Mouse (Mus musculus): ENCODE data around the gene Slc7a8. TPM values are rescaled to one million over a fixed set of nuclear protein-coding genes. Genes with fewer than 3 reads are reported as not detected.

Gene Slc7a8
- total RNA-seq, 2 experiments from 2014 or later = 53.9 to 60.2 TPM

DNA sequence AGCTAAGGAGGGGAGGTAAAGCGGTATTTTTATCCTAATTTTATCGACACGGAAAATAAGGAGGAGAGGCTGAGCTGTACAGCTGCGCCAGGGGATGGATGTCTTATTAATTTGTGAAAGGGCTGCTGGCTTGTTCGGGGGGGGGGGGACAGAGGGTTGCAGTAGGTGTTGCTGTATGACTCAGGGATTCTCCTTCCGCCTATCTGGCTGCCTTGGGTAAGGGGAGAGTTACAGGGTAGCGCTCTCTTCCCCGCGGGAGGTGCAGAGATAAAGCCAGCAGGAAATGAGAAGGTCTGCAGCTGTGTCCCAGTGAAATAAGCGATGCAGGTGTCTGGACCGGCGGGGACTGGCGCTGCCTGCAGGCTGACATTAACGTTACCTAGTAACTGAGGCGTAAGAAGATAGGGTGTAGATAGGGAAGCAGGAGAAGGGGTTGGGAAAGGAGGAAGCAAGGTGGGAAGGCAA is 67.1 kb downstream of the Slc7a8 start:
- DNase-seq (ENCODE audit: low spot score in 2 of 2) = peak; percentile 42 to 58
- intact Hi-C loops (cut with DNase I) = loop anchor here (1.0 to 5.0 kb wide), 5 partner anchors 67 to 298 kb away; partner anchors contain the start of gene Slc7a8

- peak; percentile 85 to 90 for DNase-seq (ENCODE audit: low spot score in 2 of 2)
- intact Hi-C loops (cut with DNase I) = loop anchor here (1.0 to 5.0 kb wide), 5 partner anchors 67 to 298 kb away; partner anchors contain the start of gene Slc7a8
Observed at GRCm38 (mm10) chr14:54714121-54714520, 67.6 kb downstream of the Slc7a8 start.

GRCm38 (mm10) chr14:54712861-54713260 is 68.9 kb downstream of the Slc7a8 start:
- peak in 1 of 2 experiments; percentile 21 for DNase-seq (ENCODE audit: low spot score in 2 of 2)
- intact Hi-C loops (cut with DNase I) = loop anchor here (5.0 kb wide), 2 partner anchors 149 to 299 kb away; no protein-coding TSS in a partner anchor

GRCm38 (mm10) chr14:54712074-54712473 is 69.7 kb downstream of the Slc7a8 start, which contains the start of gene Cebpe:
Gene Cebpe (minus strand): TSS chr14:54712174.
- intact Hi-C loops (cut with DNase I) = loop anchor here (5.0 kb wide), 2 partner anchors 150 to 300 kb away; no protein-coding TSS in a partner anchor
- no peak for DNase-seq (ENCODE audit: low spot score in 2 of 2)

DNA sequence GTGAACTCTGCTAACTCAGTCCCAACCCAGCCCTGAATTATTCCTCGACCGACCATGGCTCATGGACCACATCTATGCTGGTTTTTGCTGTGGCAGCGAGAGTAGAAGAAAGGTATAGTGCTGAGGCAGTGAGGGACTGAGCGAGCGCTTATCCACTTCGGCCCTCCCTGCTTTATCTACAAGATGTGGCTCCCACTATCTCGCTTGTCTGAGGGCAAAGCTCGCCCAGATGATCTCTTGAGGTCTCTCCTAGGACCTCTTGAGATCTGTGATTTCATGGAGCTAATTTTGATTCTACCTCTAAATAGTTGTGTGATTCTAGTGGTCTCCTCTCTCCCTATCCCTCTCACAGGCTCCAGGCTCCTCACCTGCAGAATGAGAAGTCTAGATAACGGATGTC is 72.7 kb downstream of the Slc7a8 start:
- DNase-seq (ENCODE audit: low spot score in 2 of 2) = no peak
- intact Hi-C loops (cut with DNase I) = no loop called here

GRCm38 (mm10) chr14:54706589-54707320 is 75.0 kb downstream of the Slc7a8 start:
- intact Hi-C loops (cut with DNase I) = no loop called here
- DNase-seq (ENCODE audit: low spot score in 2 of 2) = no peak

DNA sequence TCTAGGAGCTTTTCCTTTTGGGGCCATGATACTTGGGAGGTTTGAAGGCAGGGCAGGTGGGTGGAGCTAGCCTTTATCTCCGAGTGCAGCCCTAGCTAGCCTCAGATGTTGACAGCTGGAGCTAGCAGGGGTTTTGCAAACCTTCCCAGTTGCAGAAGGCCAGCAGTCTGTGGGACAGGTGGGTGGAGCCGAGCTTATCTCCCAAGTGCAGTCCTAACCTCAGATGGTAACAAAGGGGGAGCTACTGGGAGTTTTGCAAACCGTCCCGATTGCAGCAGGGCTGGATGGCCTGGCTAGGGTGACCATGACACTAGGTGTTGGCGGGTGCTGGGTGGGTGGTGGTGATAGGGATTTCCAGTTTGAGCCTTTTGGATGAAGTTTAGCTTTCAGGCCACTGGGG is 75.9 kb downstream of the Slc7a8 start:
- no peak for DNase-seq (ENCODE audit: low spot score in 2 of 2)
- intact Hi-C loops (cut with DNase I) = no loop called here

DNA sequence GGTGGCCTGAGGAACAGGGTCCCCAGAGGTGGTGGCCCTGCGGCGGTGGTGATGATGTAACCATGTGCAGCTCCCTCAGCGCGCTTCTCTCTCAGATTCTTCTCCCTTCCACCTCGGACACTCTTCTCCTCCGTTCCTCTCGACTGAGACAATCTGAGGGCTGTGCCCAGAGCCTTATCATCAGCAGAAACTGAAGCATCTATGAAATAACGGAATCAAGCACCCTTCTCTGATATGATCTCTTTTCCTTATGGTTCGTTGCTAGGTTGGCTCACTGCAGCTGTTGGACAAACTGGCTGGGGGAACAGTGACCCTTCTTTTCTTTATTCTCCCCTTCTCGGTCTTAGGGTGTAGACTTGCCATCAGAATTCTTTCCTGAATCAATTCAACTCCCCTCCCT is 78.5 kb downstream of the Slc7a8 start:
- no peak for DNase-seq (ENCODE audit: low spot score in 2 of 2)
- intact Hi-C loops (cut with DNase I) = no loop called here

DNA sequence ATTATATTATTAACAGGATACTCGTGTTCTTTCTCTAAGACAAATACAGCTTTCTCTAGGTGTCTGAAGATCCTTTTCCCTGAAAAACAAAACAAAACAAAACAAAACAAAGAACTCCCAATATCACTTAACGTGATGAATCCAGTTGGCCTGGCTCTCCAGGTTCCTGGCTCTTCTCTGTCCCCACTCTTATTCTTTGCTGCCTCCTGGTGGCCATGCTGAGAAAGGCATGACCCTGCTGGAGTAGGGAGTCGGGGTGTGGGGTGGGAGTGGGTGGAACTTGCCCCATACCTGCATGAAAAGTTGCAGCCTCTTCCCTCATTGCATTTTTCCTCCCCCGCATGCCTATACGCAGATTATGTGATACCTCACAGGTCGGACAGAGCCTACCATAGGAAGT is 80.4 kb downstream of the Slc7a8 start:
- peak; percentile 45 to 58 for DNase-seq (ENCODE audit: low spot score in 2 of 2)
- intact Hi-C loops (cut with DNase I) = loop anchor here (1.0 to 2.0 kb wide), 2 partner anchors 38 to 50 kb away; no protein-coding TSS in a partner anchor

DNA sequence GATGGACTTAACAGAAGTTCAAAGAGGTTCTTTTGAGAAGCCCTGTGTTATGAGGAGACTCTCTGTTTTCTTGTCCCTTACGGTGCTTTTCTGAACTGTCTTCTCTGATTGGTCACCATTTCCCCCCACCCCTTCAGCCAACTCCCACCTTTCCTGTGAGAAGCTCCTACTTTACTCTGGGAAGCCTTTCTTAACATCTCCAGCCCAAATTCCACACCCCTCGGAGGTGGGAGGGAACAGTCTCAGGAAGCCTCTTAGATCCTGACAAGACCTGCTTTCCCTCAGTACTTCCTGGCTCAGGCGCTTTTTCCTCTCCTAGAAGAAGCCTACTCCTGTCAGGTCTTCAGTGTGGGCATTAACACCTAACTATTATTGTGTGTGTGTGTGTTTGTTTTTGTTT is 82.2 kb downstream of the Slc7a8 start:
- no peak for DNase-seq (ENCODE audit: low spot score in 2 of 2)
- intact Hi-C loops (cut with DNase I) = no loop called here

- DNase-seq (ENCODE audit: low spot score in 2 of 2) = no peak
- intact Hi-C loops (cut with DNase I) = no loop called here
Observed at GRCm38 (mm10) chr14:54698733-54699132, 83.0 kb downstream of the Slc7a8 start, which contains the start of gene Gm29776. Gene Gm29776 (minus strand): TSS chr14:54698833.

DNA sequence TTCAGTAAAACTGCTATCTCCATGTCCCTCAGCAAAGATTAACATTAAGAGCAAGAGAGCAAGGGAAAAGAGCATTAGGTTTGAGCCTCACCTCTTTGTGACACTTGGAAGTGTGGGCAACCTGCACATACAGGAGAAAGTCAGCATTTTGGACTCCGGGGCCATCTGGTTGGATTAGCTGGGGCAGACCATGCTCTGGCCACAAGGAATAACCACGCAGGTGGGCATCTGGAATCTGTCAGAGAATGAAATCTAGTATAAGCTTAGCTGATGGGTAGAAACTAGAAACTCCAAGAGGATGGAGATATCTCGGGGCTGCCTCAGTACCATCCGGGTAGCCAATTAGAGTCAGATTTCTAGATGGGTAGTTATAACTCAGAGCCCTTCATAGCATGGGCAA is 85.0 kb downstream of the Slc7a8 start:
- DNase-seq (ENCODE audit: low spot score in 2 of 2) = no peak
- intact Hi-C loops (cut with DNase I) = no loop called here

- intact Hi-C loops (cut with DNase I) = no loop called here
- no peak for DNase-seq (ENCODE audit: low spot score in 2 of 2)
Observed at GRCm38 (mm10) chr14:54695042-54695441, 86.7 kb downstream of the Slc7a8 start.

DNA sequence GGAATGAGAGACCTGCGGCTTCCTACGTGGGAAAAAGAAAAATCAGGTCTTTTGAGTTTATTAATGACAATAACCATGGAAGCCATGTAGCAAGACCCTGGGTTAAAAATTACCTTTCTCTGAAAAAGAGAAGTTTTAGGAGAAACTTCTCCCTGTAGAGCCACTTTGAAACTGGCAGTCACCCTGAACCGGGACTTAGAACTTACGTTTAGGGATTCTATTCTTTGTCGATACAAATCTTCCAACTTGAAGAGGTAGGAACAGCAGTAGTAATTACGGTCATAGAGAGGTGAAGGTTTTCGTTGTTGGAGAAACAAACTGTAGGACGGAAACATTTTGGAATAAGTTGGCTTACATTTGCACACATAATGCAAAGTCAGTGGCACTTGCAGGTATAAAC is 94.5 kb downstream of the Slc7a8 start:
- intact Hi-C loops (cut with DNase I) = no loop called here
- no peak for DNase-seq (ENCODE audit: low spot score in 2 of 2)

- intact Hi-C loops (cut with DNase I) = no loop called here
Observed at GRCm38 (mm10) chr14:54686522-54687143, 95.1 kb downstream of the Slc7a8 start, which contains the start of gene Acin1. Gene Acin1 (minus strand): TSS chr14:54686931.

DNA sequence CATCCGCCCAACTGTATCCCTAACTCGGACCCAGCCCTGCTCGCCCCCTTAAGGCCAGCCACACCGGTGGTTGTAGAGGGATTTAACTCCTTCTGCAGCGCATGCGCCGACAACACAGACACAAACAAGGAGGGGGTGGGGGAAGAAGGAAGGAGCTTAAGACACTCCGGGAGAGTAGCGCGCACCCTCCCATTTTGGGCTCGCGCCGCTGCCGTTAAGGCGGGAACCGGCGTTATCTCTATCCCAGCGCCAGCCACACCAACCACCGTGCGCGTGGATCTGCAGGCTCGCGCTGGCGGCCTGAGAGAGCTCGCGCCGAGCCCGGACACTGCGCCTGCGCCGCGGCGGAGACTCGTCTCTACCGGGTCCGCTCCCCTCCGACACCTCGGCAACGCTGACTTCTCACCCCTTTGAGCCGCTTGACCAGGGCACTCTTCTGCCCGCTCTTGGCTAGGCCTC is 95.7 kb downstream of the Slc7a8 start, which contains the start of gene 1700123O20Rik:
Gene 1700123O20Rik, plus strand, starts transcription at position 154 of the 459 bp plus-strand sequence.
- intact Hi-C loops (cut with DNase I) = no loop called here
- DNase-seq (ENCODE audit: low spot score in 2 of 2) = peak in 1 of 2 experiments; percentile 86

More at GRCm38 (mm10) chr14:54686522-54687143, 95.1 kb downstream of the Slc7a8 start, which contains the start of gene Acin1:
- peak; percentile 100 for DNase-seq (ENCODE audit: low spot score in 2 of 2)

GRCm38 (mm10) chr14:54685471-54685870 is 96.3 kb downstream of the Slc7a8 start:
- DNase-seq (ENCODE audit: low spot score in 2 of 2) = no peak
- intact Hi-C loops (cut with DNase I) = no loop called here

DNA sequence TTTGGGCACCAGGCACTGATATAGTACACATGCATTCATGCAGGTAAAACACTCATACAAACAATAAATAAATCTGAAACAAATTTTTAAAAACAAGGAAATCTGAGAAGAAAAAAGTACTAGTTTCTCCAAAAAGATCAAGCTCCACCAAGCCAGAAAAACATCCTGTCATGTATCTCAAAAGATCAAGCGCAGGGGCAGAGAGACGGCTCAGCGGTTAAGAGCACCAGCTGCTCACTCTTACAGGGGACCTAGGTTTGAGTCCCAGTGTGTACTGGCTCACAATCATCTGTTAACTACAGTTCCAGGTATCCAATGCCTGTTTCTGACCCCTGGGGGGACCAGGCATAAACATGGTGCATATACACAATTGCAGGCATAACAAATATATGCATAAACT is 99.3 kb downstream of the Slc7a8 start:
- intact Hi-C loops (cut with DNase I) = no loop called here

DNA sequence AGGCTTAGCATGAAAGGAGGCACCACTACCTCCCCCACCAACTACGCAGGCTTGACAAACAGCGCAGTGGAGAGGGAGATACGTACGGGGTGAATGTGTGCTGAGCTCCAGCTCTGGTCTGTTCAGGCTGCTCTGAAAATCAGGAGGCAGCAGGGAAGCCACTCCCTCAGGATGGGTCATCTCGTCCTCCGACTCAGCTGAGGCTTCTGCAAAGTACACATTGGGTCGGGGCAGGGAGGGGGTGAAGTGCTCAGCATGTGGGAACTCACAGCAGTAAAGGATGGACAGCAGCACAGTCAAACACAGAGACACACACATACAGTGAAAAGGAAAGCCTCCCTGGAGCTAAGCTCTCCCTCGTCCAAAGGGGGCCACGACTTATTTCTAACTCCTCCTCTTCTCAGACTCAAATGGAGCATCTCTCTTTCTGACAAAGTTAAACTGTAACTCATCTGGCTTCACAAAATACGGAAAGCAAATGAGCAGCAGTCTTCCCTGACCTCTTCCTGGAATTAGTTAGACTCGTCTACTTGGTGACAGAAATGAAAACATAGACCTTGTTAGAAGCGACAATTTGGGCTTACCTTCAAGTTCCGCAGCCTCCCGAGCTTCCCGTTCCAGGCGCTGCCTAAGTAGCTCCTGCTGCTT is 103.0 kb downstream of the Slc7a8 start:
- no peak for DNase-seq (ENCODE audit: low spot score in 2 of 2)
- intact Hi-C loops (cut with DNase I) = no loop called here

More for the DNA sequence above, 99.3 kb downstream of the Slc7a8 start:
- no peak for DNase-seq (ENCODE audit: low spot score in 2 of 2)

GRCm38 (mm10) chr14:54676290-54676689 is 105.5 kb downstream of the Slc7a8 start:
- intact Hi-C loops (cut with DNase I) = no loop called here
- DNase-seq (ENCODE audit: low spot score in 2 of 2) = no peak

Data from left cerebral cortex, postnatal 25 days (tissue).